Mouse (Mus musculus): ENCODE results near the gene Bcl11a. TPM values are rescaled to one million over a fixed set of nuclear protein-coding genes. Genes with fewer than 3 reads are reported as not detected.

Bcl11a gene
- polyA plus RNA-seq, 1 experiment from 2014 or later = 25.1 TPM

GRCm38 (mm10) chr11:24148545-24148944 lies 70.7 kb downstream of the Bcl11a start:
- H3K27me3 ChIP-seq (replicated peaks) = no peaks in the 10 kb centered on the region
- ATAC-seq (ENCODE audit: insufficient read depth, low FRiP score, low read depth) = no peak
- no peaks in the 10 kb centered on the region for H3K9me3 ChIP-seq
- no peak overlapping the region for H3K27ac ChIP-seq
- no peak overlapping the region for H3K4me2 ChIP-seq
- H3K4me3 ChIP-seq (replicated peaks) = no peak overlapping the region
- 57% methylated on average over 3 of the region's 3 CpGs for WGBS
- H3K4me1 ChIP-seq = peaks cover 3% of the 10 kb centered on the region; the same call in 1 of the 2 replicates
- no peak overlapping the region for H3K9ac ChIP-seq
- H3K36me3 ChIP-seq = no peaks in the 10 kb centered on the region

- no peak for ATAC-seq (ENCODE audit: insufficient read depth, low FRiP score, low read depth)
- H3K4me1 ChIP-seq = peaks cover 3% of the 10 kb centered on the region; the same call in 1 of the 2 replicates
- 68% methylated on average over 9 of the region's 9 CpGs for whole genome bisulfite sequencing
These were observed 71.8 kb downstream of the Bcl11a start for GRCm38 (mm10) chr11:24149462-24150220.

GRCm38 (mm10) chr11:24152076-24152784 lies 74.4 kb downstream of the Bcl11a start:
- no peaks in the 10 kb centered on the region for H3K27me3 ChIP-seq (replicated peaks)
- no peak overlapping the region for H3K27ac ChIP-seq
- H3K36me3 ChIP-seq = no peaks in the 10 kb centered on the region
- no peak overlapping the region for H3K4me2 ChIP-seq
- no peak overlapping the region for H3K9ac ChIP-seq
- 92% methylated on average over 7 of the region's 7 CpGs for WGBS
- H3K4me1 ChIP-seq = no peaks in the 10 kb centered on the region
- no peak overlapping the region for H3K4me3 ChIP-seq (replicated peaks)
- no peak for ATAC-seq (ENCODE audit: insufficient read depth, low FRiP score, low read depth)
- H3K9me3 ChIP-seq = no peaks in the 10 kb centered on the region

More at GRCm38 (mm10) chr11:24149462-24150220, 71.8 kb downstream of the Bcl11a start:
- Histone ChIP-seq H3K4me3 (replicated peaks) (no peak overlapping the region), H3K36me3 (no peaks in the 10 kb centered on the region), H3K9ac (no peak overlapping the region), H3K4me2 (no peak overlapping the region), H3K27ac (no peak overlapping the region), H3K27me3 (replicated peaks) (no peaks in the 10 kb centered on the region), H3K9me3 (no peaks in the 10 kb centered on the region)

GRCm38 (mm10) chr11:24153049-24153448 lies 75.2 kb downstream of the Bcl11a start:
- ATAC-seq (ENCODE audit: insufficient read depth, low FRiP score, low read depth) = peak; percentile 74; the same call in 1 of the 2 replicates
- 43% methylated on average over 10 of the region's 10 CpGs for whole genome bisulfite sequencing
- H3K9me3 ChIP-seq = no peaks in the 10 kb centered on the region

GRCm38 (mm10) chr11:24158026-24158425 lies 80.2 kb downstream of the Bcl11a start:
- no peak overlapping the region for H3K4me2 ChIP-seq
- no peaks in the 10 kb centered on the region for H3K9me3 ChIP-seq
- H3K9ac ChIP-seq = no peak overlapping the region
- no peak overlapping the region for H3K4me3 ChIP-seq (replicated peaks)
- ATAC-seq (ENCODE audit: insufficient read depth, low FRiP score, low read depth) = no peak
- H3K4me1 ChIP-seq = no peaks in the 10 kb centered on the region
- no peak overlapping the region for H3K27ac ChIP-seq
- no peaks in the 10 kb centered on the region for H3K27me3 ChIP-seq (replicated peaks)
- H3K36me3 ChIP-seq = no peaks in the 10 kb centered on the region
- WGBS = 60% methylated on average over 9 of the region's 9 CpGs

More at GRCm38 (mm10) chr11:24153049-24153448, 75.2 kb downstream of the Bcl11a start:
- Histone ChIP-seq H3K27me3 (replicated peaks) (no peaks in the 10 kb centered on the region), H3K36me3 (no peaks in the 10 kb centered on the region), H3K9ac (no peak overlapping the region), H3K4me2 (no peak overlapping the region), H3K4me1 (no peaks in the 10 kb centered on the region), H3K4me3 (replicated peaks) (no peak overlapping the region), H3K27ac (no peak overlapping the region)

GRCm38 (mm10) chr11:24159656-24160055 lies 81.8 kb downstream of the Bcl11a start:
- H3K9me3 ChIP-seq = no peaks in the 10 kb centered on the region
- ATAC-seq (ENCODE audit: insufficient read depth, low FRiP score, low read depth) = no peak
- no peaks in the 10 kb centered on the region for H3K27me3 ChIP-seq (replicated peaks)
- H3K4me1 ChIP-seq = no peaks in the 10 kb centered on the region
- H3K4me3 ChIP-seq (replicated peaks) = no peak overlapping the region
- H3K27ac ChIP-seq = no peak overlapping the region
- H3K36me3 ChIP-seq = peaks cover 11% of the 10 kb centered on the region
- H3K9ac ChIP-seq = no peak overlapping the region
- 90% methylated on average over 2 of the region's 2 CpGs for WGBS
- no peak overlapping the region for H3K4me2 ChIP-seq

GRCm38 (mm10) chr11:24161458-24161857 lies 83.6 kb downstream of the Bcl11a start:
- Histone ChIP-seq H3K4me2 (no peak overlapping the region), H3K27ac (no peak overlapping the region), H3K27me3 (replicated peaks) (no peaks in the 10 kb centered on the region), H3K9me3 (no peaks in the 10 kb centered on the region), H3K36me3 (peaks cover 13% of the 10 kb centered on the region), H3K9ac (no peak overlapping the region), H3K4me1 (no peaks in the 10 kb centered on the region), H3K4me3 (replicated peaks) (no peak overlapping the region)
- ATAC-seq (ENCODE audit: insufficient read depth, low FRiP score, low read depth) = no peak
- WGBS = 53% methylated on average over 2 of the region's 2 CpGs

- no peak overlapping the region for H3K9ac ChIP-seq
These were observed 84.2 kb downstream of the Bcl11a start for GRCm38 (mm10) chr11:24162056-24162455.

GRCm38 (mm10) chr11:24163072-24163471 lies 85.2 kb downstream of the Bcl11a start:
- H3K27me3 ChIP-seq (replicated peaks) = no peaks in the 10 kb centered on the region
- no peak for ATAC-seq (ENCODE audit: insufficient read depth, low FRiP score, low read depth)
- no peak overlapping the region for H3K4me2 ChIP-seq
- H3K9me3 ChIP-seq = no peaks in the 10 kb centered on the region
- H3K4me3 ChIP-seq (replicated peaks) = no peak overlapping the region
- H3K27ac ChIP-seq = no peak overlapping the region
- WGBS = 94% methylated on average over 8 of the region's 8 CpGs
- H3K4me1 ChIP-seq = no peaks in the 10 kb centered on the region
- H3K36me3 ChIP-seq = peaks cover 13% of the 10 kb centered on the region
- H3K9ac ChIP-seq = no peak overlapping the region

More at GRCm38 (mm10) chr11:24162056-24162455, 84.2 kb downstream of the Bcl11a start:
- Histone ChIP-seq H3K4me2 (no peak overlapping the region), H3K4me3 (replicated peaks) (no peak overlapping the region), H3K27me3 (replicated peaks) (no peaks in the 10 kb centered on the region), H3K27ac (no peak overlapping the region), H3K9me3 (no peaks in the 10 kb centered on the region), H3K4me1 (no peaks in the 10 kb centered on the region), H3K36me3 (peaks cover 13% of the 10 kb centered on the region)
- ATAC-seq (ENCODE audit: insufficient read depth, low FRiP score, low read depth) = peak; percentile 45; the same call in 1 of the 2 replicates
- 44% methylated on average over 7 of the region's 7 CpGs for WGBS

- no peak overlapping the region for H3K27ac ChIP-seq
- 91% methylated on average over 26 of the region's 26 CpGs for WGBS
- H3K9ac ChIP-seq = no peak overlapping the region
- no peaks in the 10 kb centered on the region for H3K9me3 ChIP-seq
- no peak overlapping the region for H3K4me3 ChIP-seq (replicated peaks)
- no peaks in the 10 kb centered on the region for H3K4me1 ChIP-seq
- no peak for ATAC-seq (ENCODE audit: insufficient read depth, low FRiP score, low read depth)
- no peak overlapping the region for H3K4me2 ChIP-seq
- peaks cover 13% of the 10 kb centered on the region for H3K36me3 ChIP-seq
- H3K27me3 ChIP-seq (replicated peaks) = no peaks in the 10 kb centered on the region
These were observed 86.2 kb downstream of the Bcl11a start for GRCm38 (mm10) chr11:24164065-24164464.

GRCm38 (mm10) chr11:24171675-24172285 lies 93.9 kb downstream of the Bcl11a start:
- Histone ChIP-seq H3K4me1 (no peaks in the 10 kb centered on the region), H3K27ac (no peak overlapping the region), H3K9me3 (no peaks in the 10 kb centered on the region), H3K9ac (no peak overlapping the region), H3K4me3 (replicated peaks) (no peak overlapping the region), H3K27me3 (replicated peaks) (no peaks in the 10 kb centered on the region), H3K36me3 (0 out of 2 replicates have a peak, but pooled peaks cover 7% of the 10 kb centered on the region), H3K4me2 (no peak overlapping the region)
- no peak for ATAC-seq (ENCODE audit: insufficient read depth, low FRiP score, low read depth)
- 82% methylated on average over 5 of the region's 5 CpGs for WGBS

- H3K4me1 ChIP-seq = no peaks in the 10 kb centered on the region
- H3K9me3 ChIP-seq = no peaks in the 10 kb centered on the region
- H3K27ac ChIP-seq = no peak overlapping the region
- H3K36me3 ChIP-seq = 0 out of 2 replicates have a peak, but pooled peaks cover 7% of the 10 kb centered on the region
- no peak overlapping the region for H3K4me3 ChIP-seq (replicated peaks)
- H3K9ac ChIP-seq = no peak overlapping the region
- ATAC-seq (ENCODE audit: insufficient read depth, low FRiP score, low read depth) = no peak
- WGBS = 94% methylated on average over 17 of the region's 17 CpGs
- no peak overlapping the region for H3K4me2 ChIP-seq
- H3K27me3 ChIP-seq (replicated peaks) = no peaks in the 10 kb centered on the region
These were observed 94.7 kb downstream of the Bcl11a start for GRCm38 (mm10) chr11:24172585-24172984.
